Mouse (Mus musculus) liver, embryonic 11.5 days (tissue): ENCODE measurements at regions not wholly inside any gene's neighbourhood (a gene's known extent, or its start where the extent isn't known, plus 50 kb on each side); places are given as distances from the start of the nearest gene placed in this dataset.

Experiments used
- ATAC-seq: fragments of 200-750 bp; cut with Nextera tagmentation; replicated peaks from 2 replicates; pipeline ENCODE4 v1.8.0; 2017; ENCODE audit warnings: moderate number of reproducible peaks, mild to moderate bottlenecking, moderate TSS enrichment, moderate library complexity; ENCODE audit not compliant: low FRiP score
- DNase-seq: peaks from one replicate; pipeline ENCODE4 v3.0.0-alpha.2; 2017; ENCODE audit warnings: low spot score
- H3K27ac ChIP-seq: fragments of 300-500 bp; sonication (generic); 2 replicates; pipeline ENCODE4 v1.5.1; 2014; ENCODE audit warnings: mild to moderate bottlenecking, low read depth, low read length, control low read depth
- H3K27me3 ChIP-seq: fragments of 300-500 bp; sonication (generic); replicated peaks from 2 replicates; pipeline ENCODE4 v1.6.1; 2014; ENCODE audit warnings: low read length, mixed read lengths; ENCODE audit not compliant: control insufficient read depth, insufficient read depth
- H3K36me3 ChIP-seq: fragments of 300-500 bp; sonication (generic); 2 replicates; pipeline ENCODE4 v1.6.1; 2014; ENCODE audit warnings: mild to moderate bottlenecking, low read length, moderate library complexity, mixed read lengths; ENCODE audit not compliant: control insufficient read depth, insufficient read depth
- H3K4me1 ChIP-seq: fragments of 300-500 bp; sonication (generic); replicated peaks from 2 replicates; pipeline ENCODE4 v1.6.1; 2014; ENCODE audit warnings: low read length, mixed read lengths; ENCODE audit not compliant: control insufficient read depth, insufficient read depth
- H3K4me2 ChIP-seq: fragments of 300-500 bp; sonication (generic); 2 replicates; pipeline ENCODE4 v1.6.1; 2014; ENCODE audit warnings: mild to moderate bottlenecking, control low read depth, moderate library complexity
- H3K4me3 ChIP-seq: fragments of 300-500 bp; sonication (generic); 2 replicates; pipeline ENCODE4 v1.5.1; 2014; ENCODE audit warnings: low read depth, low read length, control low read depth
- H3K9ac ChIP-seq: fragments of 300-500 bp; sonication (generic); 2 replicates; pipeline ENCODE4 v1.6.1; 2014; ENCODE audit warnings: low read depth, low read length, control low read depth
- H3K9me3 ChIP-seq: fragments of 300-500 bp; sonication (generic); 2 replicates; pipeline ENCODE4 v1.6.1; 2016; ENCODE audit warnings: low read length, inconsistent platforms, mixed read lengths; ENCODE audit not compliant: control insufficient read depth
- WGBS: fragments of 180-500 bp; shearing (Covaris S2); extraction: QIAGEN DNeasy Blood & Tissue Kit; methylation state at CpG from one replicate; pipeline ENCODE4 v1.1.7; 2014; 5-methylcytosine and 5-hydroxymethylcytosine counted together

- peak; percentile 53; the same call in 1 of the 2 replicates for ATAC-seq
Observed at GRCm38 (mm10) chr10:120701833-120702232, 197.1 kb downstream of the Msrb3 start.

GRCm38 (mm10) chr10:120697275-120697856 lies 201.5 kb downstream of the Msrb3 start:
- H3K27ac ChIP-seq, result no peak overlapping the region; the same call in 1 of the 2 replicates
- 9% methylated on average over 16 of the region's 16 CpGs for WGBS
- H3K9me3 ChIP-seq, result no peaks in the 10 kb centered on the region
- DNase-seq, result no peak
- no peaks in the 10 kb centered on the region for H3K27me3 ChIP-seq
- H3K9ac ChIP-seq, result no peak overlapping the region
- peak; percentile 59; the same call in 1 of the 2 replicates for ATAC-seq
- H3K36me3 ChIP-seq, result no peaks in the 10 kb centered on the region
- peak overlapping the region; percentile 59 for H3K4me2 ChIP-seq
- H3K4me3 ChIP-seq, result no peak overlapping the region
- peaks cover 28% of the 10 kb centered on the region for H3K4me1 ChIP-seq

More at GRCm38 (mm10) chr10:120701833-120702232, 197.1 kb downstream of the Msrb3 start:
- Histone ChIP-seq H3K27me3 (no peaks in the 10 kb centered on the region), H3K4me3 (no peak overlapping the region), H3K4me2 (peak overlapping the region; percentile 5; the same call in 1 of the 2 replicates), H3K27ac (no peak overlapping the region), H3K9me3 (no peaks in the 10 kb centered on the region), H3K9ac (no peak overlapping the region), H3K4me1 (peaks cover 17% of the 10 kb centered on the region), H3K36me3 (no peaks in the 10 kb centered on the region)
- WGBS, result 20% methylated on average over 11 of the region's 11 CpGs
- DNase-seq, result peak; percentile 67

GRCm38 (mm10) chr10:120696481-120696880 lies 202.4 kb downstream of the Msrb3 start:
- Histone ChIP-seq H3K27me3 (no peaks in the 10 kb centered on the region), H3K4me1 (peaks cover 30% of the 10 kb centered on the region), H3K9ac (no peak overlapping the region), H3K9me3 (no peaks in the 10 kb centered on the region), H3K4me3 (no peak overlapping the region), H3K4me2 (no peak overlapping the region; the same call in 1 of the 2 replicates), H3K27ac (no peak overlapping the region), H3K36me3 (no peaks in the 10 kb centered on the region)
- DNase-seq (no peak), ATAC-seq (no peak)
- 40% methylated on average over 2 of the region's 2 CpGs for WGBS

GRCm38 (mm10) chr10:120694472-120694871 lies 204.4 kb downstream of the Msrb3 start:
- H3K4me1 ChIP-seq, result peaks cover 30% of the 10 kb centered on the region
- WGBS, result 5% methylated on average over 18 of the region's 18 CpGs
- H3K9ac ChIP-seq, result no peak overlapping the region
- peak overlapping the region; percentile 38 for H3K27ac ChIP-seq
- peak overlapping the region; percentile 58 for H3K4me2 ChIP-seq
- no peaks in the 10 kb centered on the region for H3K36me3 ChIP-seq
- H3K27me3 ChIP-seq, result no peaks in the 10 kb centered on the region
- ATAC-seq (0 out of 2 replicates have a peak, but pooled peaks have one; percentile 35), DNase-seq (no peak)
- H3K9me3 ChIP-seq, result no peaks in the 10 kb centered on the region
- peak overlapping the region; percentile 27 for H3K4me3 ChIP-seq

- Histone ChIP-seq H3K9me3 (no peaks in the 10 kb centered on the region), H3K36me3 (no peaks in the 10 kb centered on the region), H3K4me3 (no peak overlapping the region), H3K27ac (no peak overlapping the region), H3K4me1 (peaks cover 22% of the 10 kb centered on the region), H3K27me3 (no peaks in the 10 kb centered on the region), H3K9ac (no peak overlapping the region), H3K4me2 (no peak overlapping the region)
- ATAC-seq, result no peak
- DNase-seq, result no peak
- WGBS, result 70% methylated on average over 3 of the region's 3 CpGs
Observed at GRCm38 (mm10) chr10:120691451-120691850, 207.4 kb downstream of the Msrb3 start.

GRCm38 (mm10) chr10:120686123-120686522 lies 209.9 kb upstream of the Hmga2 start:
- Histone ChIP-seq H3K4me2 (peak overlapping the region; percentile 31; the same call in 1 of the 2 replicates), H3K27me3 (no peaks in the 10 kb centered on the region), H3K4me3 (no peak overlapping the region), H3K9me3 (no peaks in the 10 kb centered on the region), H3K27ac (peak overlapping the region; percentile 87), H3K4me1 (peaks cover 14% of the 10 kb centered on the region), H3K9ac (no peak overlapping the region), H3K36me3 (no peaks in the 10 kb centered on the region)
- DNase-seq, result peak; percentile 50
- 18% methylated on average over 10 of the region's 10 CpGs for WGBS
- peak; percentile 84 for ATAC-seq

GRCm38 (mm10) chr10:120682021-120682420 lies 205.8 kb upstream of the Hmga2 start:
- Histone ChIP-seq H3K27me3 (no peaks in the 10 kb centered on the region), H3K4me1 (peaks cover 18% of the 10 kb centered on the region), H3K9ac (no peak overlapping the region), H3K9me3 (no peaks in the 10 kb centered on the region), H3K4me2 (no peak overlapping the region), H3K36me3 (no peaks in the 10 kb centered on the region), H3K27ac (no peak overlapping the region), H3K4me3 (no peak overlapping the region)
- DNase-seq (no peak), ATAC-seq (no peak)
- 85% methylated on average over 10 of the region's 10 CpGs for WGBS

- DNase-seq, result no peak
- WGBS, result 49% methylated on average over 6 of the region's 6 CpGs
Observed at GRCm38 (mm10) chr10:120679982-120680381, 203.7 kb upstream of the Hmga2 start.

GRCm38 (mm10) chr10:120678277-120678676 lies 202.0 kb upstream of the Hmga2 start:
- H3K27me3 ChIP-seq, result no peaks in the 10 kb centered on the region
- no peak overlapping the region for H3K4me3 ChIP-seq
- H3K9ac ChIP-seq, result no peak overlapping the region
- DNase-seq (no peak), ATAC-seq (no peak)
- no peaks in the 10 kb centered on the region for H3K9me3 ChIP-seq
- H3K36me3 ChIP-seq, result no peaks in the 10 kb centered on the region
- H3K4me2 ChIP-seq, result no peak overlapping the region
- peaks cover 17% of the 10 kb centered on the region for H3K4me1 ChIP-seq
- H3K27ac ChIP-seq, result no peak overlapping the region
- whole genome bisulfite sequencing, result 76% methylated on average over 8 of the region's 8 CpGs

More at GRCm38 (mm10) chr10:120679982-120680381, 203.7 kb upstream of the Hmga2 start:
- H3K36me3 ChIP-seq, result no peaks in the 10 kb centered on the region
- no peak overlapping the region for H3K9ac ChIP-seq
- no peaks in the 10 kb centered on the region for H3K9me3 ChIP-seq
- H3K27me3 ChIP-seq, result no peaks in the 10 kb centered on the region
- no peak overlapping the region for H3K4me2 ChIP-seq
- H3K4me1 ChIP-seq, result peaks cover 10% of the 10 kb centered on the region
- no peak overlapping the region for H3K4me3 ChIP-seq
- no peak for ATAC-seq
- no peak overlapping the region for H3K27ac ChIP-seq
